Mouse (Mus musculus) stomach, postnatal 0 days (tissue): ENCODE results near the gene Tpsb2.

ENCODE experiments used
- CTCF ChIP-seq: IDR thresholded peaks from 2 replicates; pipeline ENCODE4 v1.5.1; 2016; ENCODE audit warnings: antibody characterized with exemption, low read depth, mild to moderate bottlenecking, moderate library complexity
- EP300 ChIP-seq: optimal IDR thresholded peaks from 2 replicates; pipeline ENCODE3; 2016; ENCODE audit warnings: antibody characterized with exemption

GRCm38 (mm10) chr17:25341490-25341889 lies 24.6 kb upstream of the Tpsb2 start:
- TF ChIP-seq CTCF (no peak), EP300 (no peak)
